Mouse (Mus musculus): ENCODE measurements around the gene Olfr455. TPM values are rescaled to one million over a fixed set of nuclear protein-coding genes. Genes with fewer than 3 reads are reported as not detected.

The Olfr455 gene
- polyA plus RNA-seq (2015; fragmentation: Nextera tagmentation; extraction: Ambion mirVana), result not detected in 2 replicates

DNA sequence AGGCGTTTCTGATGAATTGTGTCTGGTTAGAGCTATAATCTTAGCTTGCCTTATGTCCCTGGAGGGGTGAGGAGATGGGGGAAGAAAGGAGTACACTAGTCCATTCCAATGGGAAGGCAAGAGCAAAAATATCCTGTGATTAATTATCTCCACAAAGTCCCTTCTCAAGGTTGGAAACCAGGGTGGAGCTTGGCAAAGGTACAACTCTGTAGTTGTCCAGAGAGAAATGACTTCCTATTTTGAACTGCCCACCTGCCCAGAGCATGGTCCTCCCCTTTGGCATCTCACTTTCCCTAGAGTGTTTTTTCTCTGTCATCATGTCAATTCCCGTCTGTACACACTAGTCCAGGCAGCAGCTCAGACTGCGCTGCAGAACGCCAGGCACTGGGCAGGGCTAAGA lies at the start of gene Olfr455:
Gene Olfr455, minus strand, starts transcription at position 127 of the 400 bp plus-strand sequence.

DNA sequence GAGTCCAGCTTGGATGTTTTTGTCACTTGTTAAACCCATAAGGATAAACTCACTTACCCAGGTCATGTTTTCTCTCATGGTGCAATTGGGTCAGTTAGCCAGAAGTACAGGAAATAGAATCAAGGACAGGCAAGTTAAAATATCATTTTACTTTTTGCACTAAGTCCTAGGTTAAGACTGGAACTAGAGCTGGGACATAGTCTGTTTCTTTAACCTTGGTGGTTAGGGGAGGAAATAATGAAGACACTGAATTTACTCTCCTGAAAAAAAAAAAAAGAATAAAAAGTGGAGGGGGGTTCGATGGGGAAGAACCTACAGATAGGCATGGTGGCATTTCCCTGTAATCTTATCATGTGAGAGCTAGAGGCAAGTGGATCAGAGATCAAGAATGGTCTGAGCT lies 60.3 kb downstream of the Olfr455 start, which contains the start of gene Olfr456:
Gene Olfr456, minus strand, starts transcription at position 101 of the 400 bp plus-strand sequence.

Other genes with a start within 250 kb of the Olfr455 start
- 6.6 and 7.7 TPM in 2 replicates for gene Fam131b, start 222.9 kb downstream of the Olfr455 start, polyA plus RNA-seq (2015; fragmentation: Nextera tagmentation; extraction: Ambion mirVana)
- 60.1 and 68.6 TPM in 2 replicates for gene Zyx, start 198.0 kb downstream of the Olfr455 start, polyA plus RNA-seq (2015; fragmentation: Nextera tagmentation; extraction: Ambion mirVana)
- 0.40 and 0.52 TPM in 2 replicates for gene Epha1, start 174.3 kb downstream of the Olfr455 start, polyA plus RNA-seq (2015; fragmentation: Nextera tagmentation; extraction: Ambion mirVana)
- not detected in 2 replicates for gene Tas2r143, start 147.3 kb downstream of the Olfr455 start, polyA plus RNA-seq (2015; fragmentation: Nextera tagmentation; extraction: Ambion mirVana)
- not detected in 2 replicates for gene Tas2r135, start 142.2 kb downstream of the Olfr455 start, polyA plus RNA-seq (2015; fragmentation: Nextera tagmentation; extraction: Ambion mirVana)
- not detected in 2 replicates for gene Tas2r126, start 113.1 kb downstream of the Olfr455 start, polyA plus RNA-seq (2015; fragmentation: Nextera tagmentation; extraction: Ambion mirVana)
- gene Olfr458, start 82.4 kb downstream of the Olfr455 start, polyA plus RNA-seq (2015; fragmentation: Nextera tagmentation; extraction: Ambion mirVana), result not detected in 2 replicates
- gene Olfr457, start 71.3 kb downstream of the Olfr455 start, polyA plus RNA-seq (2015; fragmentation: Nextera tagmentation; extraction: Ambion mirVana), result not detected in 2 replicates
- gene Olfr456, start 60.4 kb downstream of the Olfr455 start, polyA plus RNA-seq (2015; fragmentation: Nextera tagmentation; extraction: Ambion mirVana), result not detected in 2 replicates
- gene Tcaf3, start 50.1 kb upstream of the Olfr455 start, polyA plus RNA-seq (2015; fragmentation: Nextera tagmentation; extraction: Ambion mirVana), result not detected in 2 replicates
- 2.6 TPM in 2 replicates for gene Tcaf2, start 97.7 kb upstream of the Olfr455 start, polyA plus RNA-seq (2015; fragmentation: Nextera tagmentation; extraction: Ambion mirVana)
- 161 and 171 TPM in 2 replicates for gene Tcaf1, start 162.5 kb upstream of the Olfr455 start, polyA plus RNA-seq (2015; fragmentation: Nextera tagmentation; extraction: Ambion mirVana)
- not detected in 2 replicates for gene Olfr453, start 191.8 kb upstream of the Olfr455 start, polyA plus RNA-seq (2015; fragmentation: Nextera tagmentation; extraction: Ambion mirVana)
- not detected in 2 replicates for gene Olfr38, start 208.8 kb upstream of the Olfr455 start, polyA plus RNA-seq (2015; fragmentation: Nextera tagmentation; extraction: Ambion mirVana)
- gene Olfr452, start 237.5 kb upstream of the Olfr455 start, polyA plus RNA-seq (2015; fragmentation: Nextera tagmentation; extraction: Ambion mirVana), result not detected in 2 replicates